Mouse (Mus musculus) layer of hippocampus, adult 9-10 months (tissue): ENCODE data around the gene Wdsub1.

Source experiments
- DNase-seq: peaks from one replicate; pipeline ENCODE4 v3.0.0; 2022; ENCODE audit warnings: low spot score

The Wdsub1 gene

GRCm38 (mm10) chr2:59841189-59841939 is 41.0 kb downstream of the Wdsub1 start:
- no peak for DNase-seq

- DNase-seq = no peak
Observed at GRCm38 (mm10) chr2:59840191-59840590, 42.2 kb downstream of the Wdsub1 start.

- DNase-seq = no peak
Observed at GRCm38 (mm10) chr2:59839755-59840154, 42.6 kb downstream of the Wdsub1 start.

DNA sequence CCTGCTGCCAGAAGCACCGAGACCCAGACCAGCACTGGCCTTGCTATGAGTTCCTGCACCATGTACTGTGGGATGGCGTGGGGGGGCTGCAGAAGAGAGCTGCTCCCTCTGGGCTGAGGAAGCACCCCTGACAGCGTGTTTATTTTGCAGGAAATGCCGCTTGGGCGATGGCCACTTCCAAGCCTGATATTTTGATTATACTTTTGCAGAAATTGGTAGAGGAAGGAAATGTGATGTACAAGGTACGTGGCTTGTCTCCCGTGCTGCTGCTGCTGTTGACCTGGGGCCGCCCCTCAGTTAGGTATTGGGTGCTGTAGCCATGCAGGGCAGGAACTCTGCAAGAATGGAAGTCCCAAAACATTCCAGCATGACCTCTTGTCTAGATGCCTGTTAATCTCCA is 43.6 kb downstream of the Wdsub1 start:
- DNase-seq = no peak

- DNase-seq = no peak
Observed at GRCm38 (mm10) chr2:59831831-59832230, 50.6 kb downstream of the Wdsub1 start.

GRCm38 (mm10) chr2:59830940-59831339 is 51.5 kb downstream of the Wdsub1 start:
- DNase-seq = no peak

DNA sequence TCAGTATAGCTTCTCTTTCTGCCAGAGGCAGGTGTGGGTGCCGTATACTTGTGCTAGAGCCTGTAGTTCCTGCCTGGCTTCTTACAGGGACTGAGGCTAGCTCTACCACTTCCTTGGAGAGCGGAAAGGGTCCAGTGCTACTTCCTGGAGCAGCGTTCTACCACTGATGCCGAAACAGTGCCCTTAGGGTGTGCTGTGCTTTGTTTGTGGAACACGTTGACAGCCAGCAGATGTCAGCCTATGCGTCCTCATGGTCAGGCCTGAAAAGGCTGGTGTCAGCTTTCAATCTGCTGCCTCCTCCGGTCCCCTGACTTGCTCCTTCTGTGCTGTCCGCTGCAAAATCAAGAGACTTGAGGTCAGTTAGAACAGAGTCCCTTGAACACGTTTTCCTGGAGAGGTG is 52.2 kb downstream of the Wdsub1 start:
- DNase-seq = no peak

DNA sequence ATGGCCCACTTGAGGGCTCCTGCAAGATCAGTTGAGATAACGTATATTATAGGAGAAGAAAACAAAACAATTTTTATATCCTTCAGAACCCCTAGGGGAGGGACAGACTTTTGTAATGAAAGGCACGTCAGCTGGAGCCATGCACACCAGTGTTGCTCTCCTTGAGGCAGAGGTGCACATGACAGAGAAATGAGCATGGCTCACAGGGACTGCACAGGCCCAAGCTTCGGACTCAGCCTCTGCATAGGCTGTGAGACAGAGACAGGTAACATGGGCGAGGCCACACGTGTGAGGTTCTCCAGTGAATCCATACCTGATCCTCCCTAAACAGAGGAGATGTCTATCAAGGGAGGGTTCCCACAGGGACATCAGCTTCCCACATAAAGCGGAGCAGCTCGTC is 52.7 kb downstream of the Wdsub1 start:
- no peak for DNase-seq

DNA sequence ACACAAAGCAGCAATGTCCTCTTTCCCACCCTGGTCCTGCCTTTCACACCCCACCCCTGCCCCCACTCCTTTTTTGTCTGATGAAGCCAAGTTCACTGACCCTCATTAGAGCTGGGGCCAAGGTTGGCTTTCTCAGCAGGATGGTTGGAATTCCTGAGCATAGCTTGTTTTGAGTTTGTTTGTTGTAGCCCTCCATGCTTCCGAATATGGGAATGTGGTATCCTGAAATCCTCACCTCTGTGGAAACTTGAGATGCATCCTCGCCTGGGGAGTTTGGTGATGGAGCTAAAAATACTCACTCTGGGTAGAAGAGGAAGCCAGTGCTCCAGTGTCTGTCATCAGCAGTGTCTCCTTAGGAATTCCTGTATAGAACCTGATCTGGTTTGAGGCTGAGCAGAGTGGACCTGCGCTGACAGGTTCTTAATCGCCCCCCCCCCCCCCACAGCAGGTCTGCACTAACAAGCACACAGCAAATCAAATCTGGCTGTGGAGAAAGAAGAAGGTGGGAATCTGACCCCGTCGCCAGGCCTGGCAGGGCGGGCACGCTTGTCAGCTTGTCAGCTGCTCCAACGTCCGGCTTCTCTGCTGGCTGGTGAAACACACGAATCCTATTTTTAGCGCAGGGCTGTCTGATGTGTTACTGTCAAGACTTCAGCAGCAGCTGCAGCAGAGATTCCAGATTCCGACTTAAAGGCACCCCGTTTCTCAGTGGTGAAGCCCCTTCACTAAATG is 53.4 kb downstream of the Wdsub1 start:
- DNase-seq = no peak

DNA sequence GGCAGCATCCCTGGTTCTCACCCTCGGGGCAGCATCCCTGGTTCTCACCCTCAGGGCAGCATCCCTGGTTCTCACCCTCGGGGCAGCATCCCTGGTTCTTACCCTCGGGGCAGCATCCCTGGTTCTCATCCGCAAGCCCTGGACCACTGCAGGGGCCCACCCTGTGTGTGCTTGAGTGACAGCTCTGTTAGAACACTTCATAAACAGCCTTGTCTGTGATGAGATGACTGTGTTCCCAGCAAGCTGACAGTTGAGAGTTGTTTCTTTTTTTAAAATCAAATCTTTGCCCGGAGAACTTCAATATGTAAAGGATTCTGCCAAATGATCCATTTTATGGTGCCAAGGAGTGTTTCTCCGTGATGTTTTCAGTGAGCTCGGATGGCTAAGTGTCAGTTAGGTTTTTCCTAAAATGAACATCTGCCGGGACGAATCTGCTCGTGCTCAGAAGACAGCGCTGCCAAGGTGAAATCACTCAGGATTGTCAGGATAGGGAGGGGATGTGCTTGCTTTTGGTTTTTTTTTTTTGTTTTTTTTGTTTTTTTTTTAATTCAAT is 54.2 kb downstream of the Wdsub1 start:
- no peak for DNase-seq

DNA sequence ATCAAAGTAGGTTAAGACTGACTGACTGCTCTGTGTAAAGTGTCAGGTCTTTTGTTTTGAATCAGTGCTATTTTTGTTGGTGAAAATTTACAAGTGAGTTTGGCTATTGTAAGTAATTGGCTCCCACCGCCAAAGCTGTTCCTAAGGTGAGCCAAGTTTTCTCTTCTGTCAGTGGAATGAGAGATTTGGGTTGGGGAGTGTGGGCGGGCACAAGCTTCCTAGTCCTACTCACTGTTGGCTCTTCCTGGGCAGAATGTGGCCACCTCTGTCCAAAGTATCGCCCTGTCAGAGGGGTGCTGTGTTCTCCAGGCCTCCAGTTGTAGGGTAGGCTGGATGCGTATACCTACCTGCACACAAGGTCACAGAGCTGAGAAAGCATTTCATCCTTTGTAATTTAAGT is 57.0 kb downstream of the Wdsub1 start:
- DNase-seq = no peak

DNA sequence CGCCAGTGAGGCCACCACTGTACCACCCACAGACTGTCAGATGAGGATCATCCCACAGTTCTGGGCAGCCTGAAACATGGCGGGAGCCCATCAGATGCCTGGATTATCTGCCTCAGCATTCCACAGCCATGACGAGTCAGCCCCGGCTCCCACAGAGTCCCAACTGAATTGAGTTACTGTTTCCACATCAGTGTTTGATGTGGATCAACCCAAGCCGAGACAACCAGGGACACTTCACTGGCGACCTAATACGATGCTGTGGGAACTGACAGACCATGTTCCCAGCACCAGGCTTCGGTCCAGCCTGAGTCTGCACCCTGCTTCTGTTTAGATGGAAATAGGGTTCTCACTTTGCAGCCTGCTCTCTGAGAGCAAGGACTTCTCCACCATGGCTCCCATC is 58.1 kb downstream of the Wdsub1 start:
- no peak for DNase-seq

GRCm38 (mm10) chr2:59821044-59821443 is 61.3 kb downstream of the Wdsub1 start:
- DNase-seq = no peak

GRCm38 (mm10) chr2:59820088-59820487 is 62.3 kb downstream of the Wdsub1 start:
- no peak for DNase-seq

- no peak for DNase-seq
Observed at GRCm38 (mm10) chr2:59819415-59819814, 63.0 kb downstream of the Wdsub1 start.

DNA sequence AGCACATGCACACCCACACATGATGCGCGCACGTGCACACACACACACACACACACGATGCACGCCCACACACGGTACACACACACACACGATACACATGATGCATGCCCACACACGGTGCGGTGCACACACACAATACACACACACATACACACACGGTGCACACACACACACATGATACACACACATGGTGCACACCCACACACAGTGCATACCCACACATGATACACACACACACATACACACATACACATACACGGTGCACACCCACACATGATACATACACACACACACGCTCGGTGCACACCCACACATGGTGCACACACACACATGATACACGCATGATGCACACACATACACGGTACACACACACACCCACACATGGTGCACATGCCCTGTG is 63.7 kb downstream of the Wdsub1 start:
- no peak for DNase-seq

- no peak for DNase-seq
Observed at GRCm38 (mm10) chr2:59814997-59815396, 67.4 kb downstream of the Wdsub1 start.

- no peak for DNase-seq
Observed at GRCm38 (mm10) chr2:59813457-59813856, 68.9 kb downstream of the Wdsub1 start.

GRCm38 (mm10) chr2:59812641-59813040 is 69.8 kb downstream of the Wdsub1 start:
- DNase-seq = no peak

- DNase-seq = no peak
Observed at GRCm38 (mm10) chr2:59811247-59811646, 71.1 kb downstream of the Wdsub1 start.

DNA sequence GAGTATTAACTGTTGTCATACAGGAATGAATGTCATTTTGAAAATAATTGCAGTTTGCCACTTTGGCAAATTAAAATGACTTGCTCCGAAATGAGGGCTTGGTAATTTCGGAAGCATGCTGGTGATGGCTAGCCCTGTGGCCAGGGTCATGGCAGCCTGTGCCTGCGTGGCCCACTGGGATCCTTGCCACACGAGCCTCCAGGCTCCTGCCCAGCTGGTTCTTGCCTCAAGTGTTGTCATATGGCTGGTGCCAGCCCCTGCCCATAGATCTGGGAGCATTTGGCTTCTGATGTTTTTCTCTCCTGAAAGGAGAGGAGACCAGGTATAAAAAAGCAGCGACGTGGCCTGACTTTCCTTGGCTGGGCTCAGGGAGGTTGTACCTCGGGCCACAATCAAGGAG is 72.4 kb downstream of the Wdsub1 start:
- DNase-seq = no peak

DNA sequence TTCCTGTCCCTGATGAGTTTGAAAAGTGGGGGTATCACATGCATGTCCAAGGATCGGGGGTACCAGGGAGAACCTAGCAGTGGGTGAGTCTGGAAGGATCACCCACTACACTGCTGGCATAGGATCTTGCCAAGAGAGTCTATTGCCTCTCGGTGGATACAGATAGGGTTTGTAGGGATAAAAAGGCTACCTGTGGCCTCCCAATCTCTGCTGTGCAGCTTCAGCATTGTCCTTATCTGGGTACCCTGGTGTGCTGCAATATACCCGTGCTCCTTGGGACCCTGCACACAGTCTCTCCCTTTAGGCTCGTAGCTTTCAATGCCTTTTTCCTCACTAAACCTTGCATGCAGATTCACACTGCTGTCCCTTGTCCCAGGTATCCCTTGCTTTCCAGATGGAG is 73.8 kb downstream of the Wdsub1 start:
- no peak for DNase-seq

GRCm38 (mm10) chr2:59806038-59806437 is 76.4 kb downstream of the Wdsub1 start:
- DNase-seq = no peak
